Mouse (Mus musculus): Measurements from ENCODE around the gene Ppp1r3f. TPM values are rescaled to one million over a fixed set of nuclear protein-coding genes. Genes with fewer than 3 reads are reported as not detected.

Ppp1r3f gene
- total RNA-seq (2021) = 1 to 10 TPM; 2.6 to 3.0 TPM
- polyA plus RNA-seq (2012; rRNA removed) = 1.8 and 2.2 TPM in 2 replicates
- long read RNA-seq, full-length matches to known transcripts = 4 of 4 reads
- long read RNA-seq, partial matches to known transcripts = 0 of 4 reads
- long read RNA-seq, other reads (novel, unspliced or antisense) = 0 of 4 reads

DNA sequence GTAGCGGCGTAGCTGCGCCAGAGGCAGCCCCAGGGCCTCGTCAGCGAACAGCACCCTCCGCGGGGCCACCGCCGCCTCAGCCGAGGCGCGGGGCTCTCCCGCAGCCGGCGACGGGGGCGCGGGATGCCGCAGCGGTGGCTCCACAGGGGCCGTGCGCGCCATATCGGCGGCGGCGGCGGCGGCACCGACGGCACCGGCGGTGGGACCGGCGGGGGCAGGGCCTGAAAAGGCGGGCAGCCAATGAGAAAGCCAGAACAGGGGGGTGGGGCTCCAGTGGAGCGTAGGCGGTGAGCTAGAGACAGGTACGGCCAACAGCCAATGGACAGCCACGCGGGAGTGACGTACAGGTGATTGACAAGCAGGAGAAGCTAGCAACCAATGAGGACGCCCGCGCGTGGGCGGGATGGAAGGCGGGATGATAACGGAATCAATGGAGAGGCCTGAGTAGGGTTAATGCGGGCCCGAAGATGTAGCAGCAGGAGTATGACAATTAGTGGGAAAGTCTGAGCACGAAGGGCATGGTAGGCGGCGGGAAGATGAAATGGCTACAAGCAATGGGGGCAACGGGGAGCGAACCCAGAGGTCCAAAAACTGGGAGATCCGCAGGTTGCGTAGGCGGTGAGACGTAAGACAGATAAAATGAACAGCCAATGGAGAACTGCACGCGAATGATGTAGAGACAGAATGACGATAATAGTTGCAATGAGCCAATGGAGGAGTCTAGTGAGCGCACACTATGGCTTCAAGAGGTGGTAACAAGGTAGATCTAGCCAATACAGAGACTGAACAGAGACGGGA, at the start of gene Ppp1r3f:
Gene Ppp1r3f (minus strand): TSS at position 197 of the 798 bp plus-strand sequence.
- no peaks in the 10 kb centered on the region for H3K36me3 ChIP-seq (ENCODE audit: control insufficient read depth, insufficient read depth, low read length)
- TF ChIP-seq CTCF (IDR thresholded peaks at IDR 0.05) (no peak), POLR2A (IDR thresholded peaks at IDR 0.05; ENCODE audit: insufficient read depth, low read depth, low read length) (no peak), EP300 (IDR thresholded peaks at IDR 0.05; ENCODE audit: insufficient read depth, low read depth, low read length) (no peak)
- DNase-seq = peak; percentile 87 to 93
- no peaks in the 10 kb centered on the region for H3K79me2 ChIP-seq (replicated peaks; ENCODE audit: control insufficient read depth, insufficient read depth, low read length)
- peak within 1 kb of the TSS; percentile 62 for H3K4me3 ChIP-seq
- whole genome bisulfite sequencing = 19% methylated on average over 63 of the region's 65 CpGs
- peak within 1 kb of the TSS; percentile 77 for H3K27ac ChIP-seq
- intact Hi-C loops (cut with DNase I) = loop anchor here (5.0 kb wide), 1 partner anchor 68 kb away; no protein-coding TSS in a partner anchor
- peak within 1 kb of the TSS; percentile 97 for H3K9ac ChIP-seq (ENCODE audit: low read depth, low read length)
- H3K4me1 ChIP-seq (ENCODE audit: control insufficient read depth, insufficient read depth, low read length) = no peaks in the 10 kb centered on the region; the same call in none of the 2 replicates
- H3K27me3 ChIP-seq (ENCODE audit: control insufficient read depth, insufficient read depth, low read length) = no peaks in the 10 kb centered on the region

DNA sequence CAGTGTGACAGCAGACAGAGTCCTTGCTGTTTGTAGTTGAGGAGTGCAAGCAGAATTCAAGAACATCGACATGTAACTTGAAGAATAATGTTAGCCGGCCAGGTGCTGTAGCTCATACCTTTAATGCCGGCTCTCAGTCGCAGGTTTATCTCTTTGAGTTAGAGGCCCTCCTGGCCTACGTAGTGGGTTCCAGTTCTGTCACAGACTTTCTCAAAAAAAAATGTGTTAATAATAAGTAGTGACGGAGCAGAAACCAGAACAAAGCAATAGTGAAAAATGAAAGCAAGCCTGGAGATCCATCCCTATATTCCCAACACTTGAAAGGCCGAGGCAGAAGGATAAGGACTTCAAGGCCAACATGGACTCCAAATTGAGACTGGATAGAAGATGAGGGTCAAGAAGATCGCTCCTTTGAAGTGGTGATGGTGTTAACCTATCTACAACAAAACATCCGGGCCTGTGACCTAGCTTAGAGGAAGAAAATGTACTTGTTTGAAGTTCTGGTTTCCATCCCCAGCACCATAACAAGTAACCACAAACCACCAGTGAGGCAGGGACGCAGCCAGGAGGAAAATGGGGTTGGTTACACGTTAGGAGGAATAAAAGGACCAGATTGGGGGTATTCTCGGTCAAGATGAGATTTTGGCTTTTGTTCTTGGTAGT, 43.9 kb upstream of the Ppp1r3f start:
- Histone ChIP-seq H3K4me1 (ENCODE audit: control insufficient read depth, insufficient read depth, low read length) (no peaks in the 10 kb centered on the region), H3K4me3 (no peak overlapping the region), H3K9ac (ENCODE audit: low read depth, low read length) (no peak overlapping the region), H3K27ac (no peak overlapping the region), H3K27me3 (ENCODE audit: control insufficient read depth, insufficient read depth, low read length) (no peaks in the 10 kb centered on the region), H3K36me3 (ENCODE audit: control insufficient read depth, insufficient read depth, low read length) (no peaks in the 10 kb centered on the region), H3K79me2 (replicated peaks; ENCODE audit: control insufficient read depth, insufficient read depth, low read length) (no peaks in the 10 kb centered on the region)
- WGBS = 75% methylated on average over 12 of the region's 12 CpGs
- intact Hi-C loops (cut with DNase I) = no loop called here
- no peak for TF ChIP-seq CTCF (IDR thresholded peaks at IDR 0.05)
- no peak for TF ChIP-seq EP300 (IDR thresholded peaks at IDR 0.05; ENCODE audit: insufficient read depth, low read depth, low read length)
- no peak for TF ChIP-seq POLR2A (IDR thresholded peaks at IDR 0.05; ENCODE audit: insufficient read depth, low read depth, low read length)
- no peak for DNase-seq

DNA sequence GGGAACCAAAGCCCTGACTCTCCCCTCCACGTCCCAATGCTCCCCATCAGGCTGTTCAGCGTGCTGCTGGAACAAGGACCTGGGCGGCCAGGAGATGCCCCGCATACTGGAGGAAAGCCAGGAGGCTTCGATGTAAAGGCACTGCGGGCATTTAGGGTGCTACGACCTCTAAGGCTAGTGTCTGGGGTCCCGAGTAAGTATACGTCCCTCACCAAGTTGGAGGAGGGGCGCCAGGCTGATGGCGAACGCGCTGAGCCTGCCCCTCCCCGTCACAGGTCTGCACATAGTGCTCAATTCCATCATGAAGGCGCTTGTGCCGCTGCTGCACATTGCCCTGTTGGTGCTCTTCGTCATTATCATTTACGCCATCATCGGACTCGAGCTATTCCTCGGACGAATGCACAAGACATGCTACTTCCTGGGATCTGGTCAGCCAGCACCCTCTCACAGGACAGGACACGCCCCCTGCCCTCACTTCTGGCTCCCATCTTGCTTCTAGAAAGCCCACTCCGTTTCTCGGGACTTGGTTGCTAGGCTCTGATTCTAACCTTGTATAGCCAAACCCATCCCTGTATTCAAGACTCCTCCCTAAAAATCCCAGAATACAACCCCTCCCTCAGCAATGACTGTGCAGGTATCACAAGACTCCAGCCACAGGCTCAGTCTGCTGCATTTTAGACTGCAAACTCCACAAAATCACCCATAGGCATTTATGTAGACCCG, 36.6 kb upstream of the Ppp1r3f start:
- intact Hi-C loops (cut with DNase I) = no loop called here
- H3K4me1 ChIP-seq (ENCODE audit: control insufficient read depth, insufficient read depth, low read length) = no peaks in the 10 kb centered on the region

DNA sequence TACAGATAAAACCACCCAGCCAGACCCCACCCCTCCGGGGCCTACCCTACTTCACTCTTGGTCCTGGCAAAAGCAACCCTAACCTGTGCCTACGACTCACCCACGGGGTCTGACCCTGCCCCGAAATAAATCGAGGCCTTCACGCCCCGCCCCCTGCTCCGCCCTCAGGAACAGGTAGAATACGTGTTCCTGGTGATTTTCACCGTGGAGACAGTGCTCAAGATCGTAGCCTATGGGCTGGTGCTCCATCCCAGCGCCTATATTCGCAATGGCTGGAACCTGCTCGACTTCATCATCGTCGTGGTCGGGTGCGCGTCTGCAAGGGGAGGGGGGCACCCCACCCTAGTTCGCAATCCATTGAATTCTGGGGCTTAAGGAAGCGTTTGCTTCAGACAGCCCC, 36.0 kb upstream of the Ppp1r3f start:
- WGBS = 27% methylated on average over 21 of the region's 21 CpGs
- H3K4me3 ChIP-seq = no peak overlapping the region
- no peak overlapping the region for H3K9ac ChIP-seq (ENCODE audit: low read depth, low read length)
- no peak for TF ChIP-seq EP300 (IDR thresholded peaks at IDR 0.05; ENCODE audit: insufficient read depth, low read depth, low read length)
- TF ChIP-seq CTCF (IDR thresholded peaks at IDR 0.05) = no peak
- no peak for TF ChIP-seq POLR2A (IDR thresholded peaks at IDR 0.05; ENCODE audit: insufficient read depth, low read depth, low read length)
- H3K27ac ChIP-seq = no peak overlapping the region
- H3K79me2 ChIP-seq (replicated peaks; ENCODE audit: control insufficient read depth, insufficient read depth, low read length) = no peaks in the 10 kb centered on the region
- DNase-seq = no peak
- no peaks in the 10 kb centered on the region for H3K4me1 ChIP-seq (ENCODE audit: control insufficient read depth, insufficient read depth, low read length)
- intact Hi-C loops (cut with DNase I) = no loop called here
- no peaks in the 10 kb centered on the region for H3K36me3 ChIP-seq (ENCODE audit: control insufficient read depth, insufficient read depth, low read length)
- H3K27me3 ChIP-seq (ENCODE audit: control insufficient read depth, insufficient read depth, low read length) = no peaks in the 10 kb centered on the region

More for the DNA sequence above, 36.6 kb upstream of the Ppp1r3f start:
- H3K36me3 ChIP-seq (ENCODE audit: control insufficient read depth, insufficient read depth, low read length) = no peaks in the 10 kb centered on the region
- DNase-seq = no peak
- H3K27me3 ChIP-seq (ENCODE audit: control insufficient read depth, insufficient read depth, low read length) = no peaks in the 10 kb centered on the region
- no peaks in the 10 kb centered on the region for H3K79me2 ChIP-seq (replicated peaks; ENCODE audit: control insufficient read depth, insufficient read depth, low read length)
- H3K4me3 ChIP-seq = no peak overlapping the region
- WGBS = 25% methylated on average over 26 of the region's 26 CpGs
- TF ChIP-seq POLR2A (IDR thresholded peaks at IDR 0.05; ENCODE audit: insufficient read depth, low read depth, low read length) (no peak), EP300 (IDR thresholded peaks at IDR 0.05; ENCODE audit: insufficient read depth, low read depth, low read length) (no peak), CTCF (IDR thresholded peaks at IDR 0.05) (no peak)
- H3K9ac ChIP-seq (ENCODE audit: low read depth, low read length) = no peak overlapping the region
- H3K27ac ChIP-seq = no peak overlapping the region

DNA sequence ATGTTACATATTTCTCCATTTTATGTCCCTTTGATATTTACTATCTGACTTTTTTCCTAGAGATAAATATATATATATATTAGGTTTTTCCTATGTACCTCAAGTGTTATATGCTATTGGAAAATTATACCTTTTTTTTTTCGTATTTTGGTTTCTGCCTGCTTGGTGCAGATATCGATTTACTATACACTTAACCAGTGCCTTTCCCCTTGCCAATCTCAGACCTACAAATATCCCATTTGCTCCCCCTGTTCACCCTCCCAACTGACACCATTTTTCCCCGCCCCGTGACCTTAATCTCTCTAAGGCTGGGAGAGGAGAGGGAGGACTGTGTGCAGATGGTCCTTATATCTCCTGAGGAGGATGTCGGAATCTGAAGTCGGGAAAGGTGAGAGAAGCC, 32.7 kb upstream of the Ppp1r3f start, which contains the start of gene Cacna1f:
Gene Cacna1f (plus strand): TSS at position 301 of the 400 bp plus-strand sequence.
- no peaks in the 10 kb centered on the region for H3K36me3 ChIP-seq (ENCODE audit: control insufficient read depth, insufficient read depth, low read length)
- no peak for TF ChIP-seq CTCF (IDR thresholded peaks at IDR 0.05)
- TF ChIP-seq EP300 (IDR thresholded peaks at IDR 0.05; ENCODE audit: insufficient read depth, low read depth, low read length) = no peak
- no peak for TF ChIP-seq POLR2A (IDR thresholded peaks at IDR 0.05; ENCODE audit: insufficient read depth, low read depth, low read length)
- 71% methylated on average over 6 of the region's 6 CpGs for WGBS
- H3K4me3 ChIP-seq = no peak within 1 kb of the TSS
- H3K27ac ChIP-seq = no peak within 1 kb of the TSS
- no peak within 1 kb of the TSS for H3K9ac ChIP-seq (ENCODE audit: low read depth, low read length)
- no peak for DNase-seq
- H3K79me2 ChIP-seq (replicated peaks; ENCODE audit: control insufficient read depth, insufficient read depth, low read length) = no peaks in the 10 kb centered on the region
- intact Hi-C loops (cut with DNase I) = loop anchor here (5.0 kb wide), 1 partner anchor 91 kb away; the partner anchor contains the start of gene Gpkow
- H3K27me3 ChIP-seq (ENCODE audit: control insufficient read depth, insufficient read depth, low read length) = no peaks in the 10 kb centered on the region
- no peaks in the 10 kb centered on the region for H3K4me1 ChIP-seq (ENCODE audit: control insufficient read depth, insufficient read depth, low read length)
